Mouse (Mus musculus) liver, embryonic 16.5 days (tissue): ENCODE results near the gene Fbxo39. TPM values are rescaled to one million over a fixed set of nuclear protein-coding genes. Genes with fewer than 3 reads are reported as not detected.

Source experiments
- ATAC-seq: fragments of 200-750 bp; cut with Nextera tagmentation; 2 replicates; pipeline ENCODE4 v1.8.0; 2017; ENCODE audit warnings: low read depth, mild to moderate bottlenecking, moderate number of reproducible peaks, moderate library complexity
- H3K27ac ChIP-seq: fragments of 300-500 bp; sonication (generic); 2 replicates; pipeline ENCODE4 v1.5.1; 2014; ENCODE audit warnings: mild to moderate bottlenecking, low read length
- H3K27me3 ChIP-seq: fragments of 300-500 bp; sonication (generic); 2 replicates; pipeline ENCODE4 v1.6.1; 2014; ENCODE audit warnings: low read depth, low read length, mixed read lengths; ENCODE audit not compliant: control insufficient read depth, insufficient read depth
- H3K36me3 ChIP-seq: fragments of 300-500 bp; sonication (generic); 2 replicates; pipeline ENCODE4 v1.6.1; 2014; ENCODE audit warnings: mild to moderate bottlenecking; ENCODE audit not compliant: control insufficient read depth, insufficient read depth
- H3K4me1 ChIP-seq: fragments of 300-500 bp; sonication (generic); 2 replicates; pipeline ENCODE4 v1.6.1; 2014; ENCODE audit warnings: low read depth, low read length, mixed read lengths; ENCODE audit not compliant: control insufficient read depth
- H3K4me2 ChIP-seq: fragments of 300-500 bp; sonication (generic); 2 replicates; pipeline ENCODE4 v1.6.1; 2014; ENCODE audit warnings: low read depth, low read length, mixed read lengths
- H3K4me3 ChIP-seq: fragments of 300-500 bp; sonication (generic); 2 replicates; pipeline ENCODE4 v1.5.1; 2014; ENCODE audit warnings: low read depth, mild to moderate bottlenecking, low read length
- H3K9ac ChIP-seq: fragments of 300-500 bp; sonication (generic); 2 replicates; pipeline ENCODE4 v1.6.1; 2014; ENCODE audit warnings: low read depth, low read length
- H3K9me3 ChIP-seq: fragments of 300-500 bp; sonication (generic); replicated peaks from 2 replicates; pipeline ENCODE4 v1.6.1; 2016; ENCODE audit warnings: low read length; ENCODE audit not compliant: control insufficient read depth
- WGBS: fragments of 180-500 bp; shearing (Covaris S2); extraction: QIAGEN DNeasy Blood & Tissue Kit; methylation state at CpG from one replicate; pipeline ENCODE4 v1.1.7; 2014; ENCODE audit not compliant: insufficient replicate concordance; 5-methylcytosine and 5-hydroxymethylcytosine counted together
- polyA plus RNA-seq: library from polyadenylated mRNA; unstranded; fragments of >200 nt; fragmentation: Nextera tagmentation; extraction: Ambion mirVana; gene quantifications from 2 replicates; pipeline ENCODE4 v1.2.1, GENCODE M21; 2015

Fbxo39 gene
- polyA plus RNA-seq, 1 experiment from 2014 or later = not detected

- H3K9me3 ChIP-seq = no peaks in the 10 kb centered on the region
- H3K27ac ChIP-seq = no peak overlapping the region
- 39% methylated on average over 4 of the region's 4 CpGs for WGBS
- H3K4me1 ChIP-seq = no peaks in the 10 kb centered on the region; the same call in 1 of the 2 replicates
- no peak overlapping the region for H3K4me2 ChIP-seq
- no peaks in the 10 kb centered on the region for H3K36me3 ChIP-seq
- no peak overlapping the region for H3K4me3 ChIP-seq
- H3K9ac ChIP-seq = no peak overlapping the region
- H3K27me3 ChIP-seq = no peaks in the 10 kb centered on the region
- no peak for ATAC-seq
Measured at GRCm38 (mm10) chr11:72349652-72350051, 35.4 kb downstream of the Fbxo39 start.

- Histone ChIP-seq H3K4me1 (no peaks in the 10 kb centered on the region; the same call in 1 of the 2 replicates), H3K4me2 (no peak overlapping the region), H3K36me3 (no peaks in the 10 kb centered on the region), H3K27me3 (no peaks in the 10 kb centered on the region), H3K27ac (no peak overlapping the region), H3K9ac (no peak overlapping the region), H3K4me3 (no peak overlapping the region), H3K9me3 (no peaks in the 10 kb centered on the region)
- ATAC-seq = no peak
- WGBS = 9% methylated on average over 1 of the region's 1 CpGs
Measured at GRCm38 (mm10) chr11:72352272-72352671, 38.0 kb downstream of the Fbxo39 start.

- 63% methylated on average over 3 of the region's 3 CpGs for WGBS
- H3K36me3 ChIP-seq = no peaks in the 10 kb centered on the region
- H3K27me3 ChIP-seq = no peaks in the 10 kb centered on the region
- no peaks in the 10 kb centered on the region; the same call in 1 of the 2 replicates for H3K4me1 ChIP-seq
- H3K4me3 ChIP-seq = no peak overlapping the region
- H3K4me2 ChIP-seq = no peak overlapping the region
- H3K27ac ChIP-seq = no peak overlapping the region
- no peak overlapping the region for H3K9ac ChIP-seq
- H3K9me3 ChIP-seq = no peaks in the 10 kb centered on the region
- ATAC-seq = no peak
Measured at GRCm38 (mm10) chr11:72353186-72353585, 38.9 kb downstream of the Fbxo39 start.

- Histone ChIP-seq H3K4me2 (no peak overlapping the region), H3K27ac (no peak overlapping the region), H3K36me3 (no peaks in the 10 kb centered on the region), H3K9ac (no peak overlapping the region), H3K27me3 (no peaks in the 10 kb centered on the region), H3K4me3 (no peak overlapping the region), H3K9me3 (no peaks in the 10 kb centered on the region), H3K4me1 (no peaks in the 10 kb centered on the region)
- ATAC-seq = 0 out of 2 replicates have a peak, but pooled peaks have one; percentile 19
- WGBS = 19% methylated on average over 20 of the region's 20 CpGs
Measured at GRCm38 (mm10) chr11:72354971-72355728, 40.9 kb downstream of the Fbxo39 start.

GRCm38 (mm10) chr11:72361385-72362346 lies 47.4 kb downstream of the Fbxo39 start:
- no peak overlapping the region for H3K27ac ChIP-seq
- H3K4me3 ChIP-seq = peak overlapping the region; percentile 38
- H3K36me3 ChIP-seq = no peaks in the 10 kb centered on the region
- no peaks in the 10 kb centered on the region for H3K4me1 ChIP-seq
- no peaks in the 10 kb centered on the region for H3K9me3 ChIP-seq
- H3K9ac ChIP-seq = no peak overlapping the region
- no peak; the same call in 1 of the 2 replicates for ATAC-seq
- H3K27me3 ChIP-seq = no peaks in the 10 kb centered on the region
- peak overlapping the region; percentile 55 for H3K4me2 ChIP-seq
- 10% methylated on average over 42 of the region's 42 CpGs for WGBS

- H3K9ac ChIP-seq = no peak within 1 kb of the TSS
- H3K4me3 ChIP-seq = peak within 1 kb of the TSS; percentile 38
- H3K9me3 ChIP-seq = no peaks in the 10 kb centered on the region
- H3K36me3 ChIP-seq = no peaks in the 10 kb centered on the region
- WGBS = 25% methylated on average over 10 of the region's 10 CpGs
- H3K4me1 ChIP-seq = no peaks in the 10 kb centered on the region
- H3K27ac ChIP-seq = no peak within 1 kb of the TSS
- H3K4me2 ChIP-seq = peak within 1 kb of the TSS; percentile 55
- H3K27me3 ChIP-seq = no peaks in the 10 kb centered on the region
- ATAC-seq = no peak
Measured at GRCm38 (mm10) chr11:72362347-72362741, 48.1 kb downstream of the Fbxo39 start, which contains the start of gene Tekt1. Gene Tekt1, minus strand, starts transcription at chr11:72362442.

- H3K4me2 ChIP-seq = no peak overlapping the region
- no peaks in the 10 kb centered on the region for H3K36me3 ChIP-seq
- H3K4me3 ChIP-seq = no peak overlapping the region
- ATAC-seq = no peak
- 58% methylated on average over 8 of the region's 8 CpGs for WGBS
- no peaks in the 10 kb centered on the region for H3K9me3 ChIP-seq
- H3K9ac ChIP-seq = no peak overlapping the region
- H3K27ac ChIP-seq = no peak overlapping the region
- H3K4me1 ChIP-seq = no peaks in the 10 kb centered on the region
- no peaks in the 10 kb centered on the region for H3K27me3 ChIP-seq
Measured at GRCm38 (mm10) chr11:72363523-72364240, 49.4 kb downstream of the Fbxo39 start.

GRCm38 (mm10) chr11:72364526-72364925 lies 50.3 kb downstream of the Fbxo39 start:
- Histone ChIP-seq H3K4me3 (no peak overlapping the region), H3K9me3 (no peaks in the 10 kb centered on the region), H3K4me1 (no peaks in the 10 kb centered on the region), H3K27ac (no peak overlapping the region), H3K27me3 (no peaks in the 10 kb centered on the region), H3K4me2 (no peak overlapping the region), H3K9ac (no peak overlapping the region), H3K36me3 (no peaks in the 10 kb centered on the region)
- 66% methylated on average over 5 of the region's 5 CpGs for WGBS
- no peak for ATAC-seq
